Mouse (Mus musculus): ENCODE data around the gene Gm47283. TPM values are rescaled to one million over a fixed set of nuclear protein-coding genes. Genes with fewer than 3 reads are reported as not detected.
"Not testable (repeated sequence)": the region's sequence is repeated elsewhere in the genome, so short reads cannot be mapped to it uniquely, and the experiment has no call there.

The Gm47283 gene
- polyA plus RNA-seq, 1 experiment from 2014 or later: not detected

GRCm38 (mm10) chrY:90741006-90741405, 43.5 kb upstream of the Gm47283 start:
- H3K27ac ChIP-seq (ENCODE audit: low read depth, low read length); H3K4me2 ChIP-seq (ENCODE audit: low read depth, low read length); H3K4me1 ChIP-seq (ENCODE audit: control insufficient read depth, insufficient read depth, low read length); H3K4me3 ChIP-seq (ENCODE audit: low read depth, low read length); H3K27me3 ChIP-seq (ENCODE audit: control insufficient read depth, insufficient read depth, low read length); H3K9ac ChIP-seq (replicated peaks; ENCODE audit: low read depth, low read length): not testable (repeated sequence)
- ATAC-seq (ENCODE audit: low read depth): 0 out of 2 replicates have a peak, but pooled peaks have one; percentile 21
- Histone ChIP-seq H3K9me3 (ENCODE audit: control insufficient read depth, low read length) (peaks cover 34% of the 10 kb centered on the region), H3K36me3 (ENCODE audit: control insufficient read depth, insufficient read depth, low read length) (peaks cover 32% of the 10 kb centered on the region)
- 79% methylated on average over 38 of the region's 38 CpGs for WGBS

- WGBS: 90% methylated on average over 43 of the region's 43 CpGs
- H3K4me1 ChIP-seq (ENCODE audit: control insufficient read depth, insufficient read depth, low read length); H3K9ac ChIP-seq (replicated peaks; ENCODE audit: low read depth, low read length); H3K27ac ChIP-seq (ENCODE audit: low read depth, low read length); H3K4me3 ChIP-seq (ENCODE audit: low read depth, low read length); H3K27me3 ChIP-seq (ENCODE audit: control insufficient read depth, insufficient read depth, low read length); H3K4me2 ChIP-seq (ENCODE audit: low read depth, low read length): not testable (repeated sequence)
- H3K9me3 ChIP-seq (ENCODE audit: control insufficient read depth, low read length): peaks cover 34% of the 10 kb centered on the region
- peaks cover 32% of the 10 kb centered on the region for H3K36me3 ChIP-seq (ENCODE audit: control insufficient read depth, insufficient read depth, low read length)
- ATAC-seq (ENCODE audit: low read depth): peak; percentile 13; the same call in 1 of the 2 replicates
These were observed 42.9 kb upstream of the Gm47283 start for GRCm38 (mm10) chrY:90741452-90742260.

- H3K27me3 ChIP-seq (ENCODE audit: control insufficient read depth, insufficient read depth, low read length); H3K4me2 ChIP-seq (ENCODE audit: low read depth, low read length); H3K9ac ChIP-seq (replicated peaks; ENCODE audit: low read depth, low read length); H3K27ac ChIP-seq (ENCODE audit: low read depth, low read length); H3K4me3 ChIP-seq (ENCODE audit: low read depth, low read length); H3K4me1 ChIP-seq (ENCODE audit: control insufficient read depth, insufficient read depth, low read length); ATAC-seq (ENCODE audit: low read depth): not testable (repeated sequence)
- 93% methylated on average over 49 of the region's 49 CpGs for WGBS
- Histone ChIP-seq H3K36me3 (ENCODE audit: control insufficient read depth, insufficient read depth, low read length) (peaks cover 32% of the 10 kb centered on the region), H3K9me3 (ENCODE audit: control insufficient read depth, low read length) (peaks cover 34% of the 10 kb centered on the region)
These were observed 42.1 kb upstream of the Gm47283 start for GRCm38 (mm10) chrY:90742261-90743052.

GRCm38 (mm10) chrY:90743053-90743810, 41.3 kb upstream of the Gm47283 start:
- 89% methylated on average over 46 of the region's 46 CpGs for WGBS

GRCm38 (mm10) chrY:90743811-90744220, 40.7 kb upstream of the Gm47283 start:
- H3K9ac ChIP-seq (replicated peaks; ENCODE audit: low read depth, low read length): no peak overlapping the region
- H3K9me3 ChIP-seq (ENCODE audit: control insufficient read depth, low read length): peaks cover 34% of the 10 kb centered on the region
- no peak overlapping the region; the same call in 1 of the 2 replicates for H3K4me3 ChIP-seq (ENCODE audit: low read depth, low read length)
- no peaks in the 10 kb centered on the region for H3K27me3 ChIP-seq (ENCODE audit: control insufficient read depth, insufficient read depth, low read length)
- H3K27ac ChIP-seq (ENCODE audit: low read depth, low read length): no peak overlapping the region
- H3K4me2 ChIP-seq (ENCODE audit: low read depth, low read length): no peak overlapping the region
- H3K36me3 ChIP-seq (ENCODE audit: control insufficient read depth, insufficient read depth, low read length): peaks cover 23% of the 10 kb centered on the region
- H3K4me1 ChIP-seq (ENCODE audit: control insufficient read depth, insufficient read depth, low read length): no peaks in the 10 kb centered on the region
- no peak for ATAC-seq (ENCODE audit: low read depth)
- WGBS: 88% methylated on average over 21 of the region's 21 CpGs

More at GRCm38 (mm10) chrY:90743053-90743810, 41.3 kb upstream of the Gm47283 start:
- not testable (repeated sequence) for H3K9ac ChIP-seq (replicated peaks; ENCODE audit: low read depth, low read length); H3K4me1 ChIP-seq (ENCODE audit: control insufficient read depth, insufficient read depth, low read length); H3K27ac ChIP-seq (ENCODE audit: low read depth, low read length); H3K4me2 ChIP-seq (ENCODE audit: low read depth, low read length); ATAC-seq (ENCODE audit: low read depth); H3K4me3 ChIP-seq (ENCODE audit: low read depth, low read length); H3K27me3 ChIP-seq (ENCODE audit: control insufficient read depth, insufficient read depth, low read length)
- H3K9me3 ChIP-seq (ENCODE audit: control insufficient read depth, low read length): peaks cover 34% of the 10 kb centered on the region
- H3K36me3 ChIP-seq (ENCODE audit: control insufficient read depth, insufficient read depth, low read length): peaks cover 29% of the 10 kb centered on the region

GRCm38 (mm10) chrY:90744381-90744981, 40.1 kb upstream of the Gm47283 start:
- H3K9me3 ChIP-seq (ENCODE audit: control insufficient read depth, low read length): peaks cover 27% of the 10 kb centered on the region
- peak; percentile 99 for ATAC-seq (ENCODE audit: low read depth)
- WGBS: 70% methylated on average over 51 of the region's 51 CpGs
- not testable (repeated sequence) for H3K4me2 ChIP-seq (ENCODE audit: low read depth, low read length); H3K4me1 ChIP-seq (ENCODE audit: control insufficient read depth, insufficient read depth, low read length); H3K27me3 ChIP-seq (ENCODE audit: control insufficient read depth, insufficient read depth, low read length); H3K27ac ChIP-seq (ENCODE audit: low read depth, low read length); H3K9ac ChIP-seq (replicated peaks; ENCODE audit: low read depth, low read length)
- peaks cover 17% of the 10 kb centered on the region for H3K36me3 ChIP-seq (ENCODE audit: control insufficient read depth, insufficient read depth, low read length)
- H3K4me3 ChIP-seq (ENCODE audit: low read depth, low read length): peak overlapping the region; percentile 9; the same call in 1 of the 2 replicates

- not testable (repeated sequence) for H3K4me3 ChIP-seq (ENCODE audit: low read depth, low read length)
- 95% methylated on average over 5 of the region's 5 CpGs for WGBS
These were observed 39.3 kb upstream of the Gm47283 start for GRCm38 (mm10) chrY:90745256-90745655.

GRCm38 (mm10) chrY:90754721-90755120, 29.8 kb upstream of the Gm47283 start, which contains the start of gene Gm21860:
Gene Gm21860, minus strand, starts transcription at chrY:90754821.
- H3K27ac ChIP-seq (ENCODE audit: low read depth, low read length); H3K36me3 ChIP-seq (ENCODE audit: control insufficient read depth, insufficient read depth, low read length); H3K27me3 ChIP-seq (ENCODE audit: control insufficient read depth, insufficient read depth, low read length); H3K4me1 ChIP-seq (ENCODE audit: control insufficient read depth, insufficient read depth, low read length); H3K9ac ChIP-seq (replicated peaks; ENCODE audit: low read depth, low read length); H3K9me3 ChIP-seq (ENCODE audit: control insufficient read depth, low read length); ATAC-seq (ENCODE audit: low read depth); H3K4me3 ChIP-seq (ENCODE audit: low read depth, low read length); H3K4me2 ChIP-seq (ENCODE audit: low read depth, low read length): not testable (repeated sequence)
- WGBS: no CpG with 5 or more reads among the region's 8 CpGs

More at GRCm38 (mm10) chrY:90745256-90745655, 39.3 kb upstream of the Gm47283 start:
- H3K9me3 ChIP-seq (ENCODE audit: control insufficient read depth, low read length): peaks cover 20% of the 10 kb centered on the region
- peaks cover 10% of the 10 kb centered on the region; the same call in 1 of the 2 replicates for H3K36me3 ChIP-seq (ENCODE audit: control insufficient read depth, insufficient read depth, low read length)
- not testable (repeated sequence) for H3K9ac ChIP-seq (replicated peaks; ENCODE audit: low read depth, low read length); H3K27me3 ChIP-seq (ENCODE audit: control insufficient read depth, insufficient read depth, low read length); H3K27ac ChIP-seq (ENCODE audit: low read depth, low read length); H3K4me1 ChIP-seq (ENCODE audit: control insufficient read depth, insufficient read depth, low read length); H3K4me2 ChIP-seq (ENCODE audit: low read depth, low read length); ATAC-seq (ENCODE audit: low read depth)

Measured in neural tube, embryonic 14.5 days (tissue).